Mouse (Mus musculus) midbrain, embryonic 12.5 days (tissue): ENCODE measurements around the gene Utp3. TPM values are rescaled to one million over a fixed set of nuclear protein-coding genes. Genes with fewer than 3 reads are reported as not detected.

ENCODE experiments used
- ATAC-seq: fragments of 200-750 bp; cut with Nextera tagmentation; 2 replicates; pipeline ENCODE4 v1.8.0; 2017; ENCODE audit warnings: low read depth, moderate TSS enrichment, moderate library complexity; ENCODE audit not compliant: low FRiP score
- H3K27ac ChIP-seq: fragments of 300-500 bp; sonication (generic); replicated peaks from 2 replicates; pipeline ENCODE4 v1.5.1; 2016; ENCODE audit warnings: mild to moderate bottlenecking
- H3K27me3 ChIP-seq: fragments of 300-500 bp; sonication (generic); 2 replicates; pipeline ENCODE4 v1.6.1; 2016; ENCODE audit warnings: mild to moderate bottlenecking
- H3K36me3 ChIP-seq: fragments of 300-500 bp; sonication (generic); 2 replicates; pipeline ENCODE4 v1.6.1; 2016
- H3K4me1 ChIP-seq: fragments of 300-500 bp; sonication (generic); 2 replicates; pipeline ENCODE4 v1.6.1; 2016
- H3K4me2 ChIP-seq: fragments of 300-500 bp; sonication (generic); replicated peaks from 2 replicates; pipeline ENCODE4 v1.6.1; 2016; ENCODE audit warnings: mild to moderate bottlenecking, moderate library complexity
- H3K4me3 ChIP-seq: fragments of 300-500 bp; sonication (generic); 2 replicates; pipeline ENCODE4 v1.5.1; 2016; ENCODE audit warnings: mild to moderate bottlenecking
- H3K9ac ChIP-seq: fragments of 300-500 bp; sonication (generic); replicated peaks from 2 replicates; pipeline ENCODE4 v1.6.1; 2016; ENCODE audit warnings: mild to moderate bottlenecking, moderate library complexity
- H3K9me3 ChIP-seq: fragments of 300-500 bp; sonication (generic); 2 replicates; pipeline ENCODE4 v1.6.1; 2016; ENCODE audit warnings: mild to moderate bottlenecking
- WGBS: fragments of 180-500 bp; shearing (Covaris S2); methylation state at CpG from one replicate; pipeline ENCODE4 v1.1.7; 2016; 5-methylcytosine and 5-hydroxymethylcytosine counted together
- polyA plus RNA-seq: library from polyadenylated mRNA; unstranded; fragments of >200 nt; fragmentation: Nextera tagmentation; extraction: Ambion mirVana; gene quantifications from 2 replicates; pipeline ENCODE4 v1.2.1, GENCODE M21; 2016

Utp3 gene
- polyA plus RNA-seq, 1 experiment from 2014 or later: 59.1 TPM

DNA sequence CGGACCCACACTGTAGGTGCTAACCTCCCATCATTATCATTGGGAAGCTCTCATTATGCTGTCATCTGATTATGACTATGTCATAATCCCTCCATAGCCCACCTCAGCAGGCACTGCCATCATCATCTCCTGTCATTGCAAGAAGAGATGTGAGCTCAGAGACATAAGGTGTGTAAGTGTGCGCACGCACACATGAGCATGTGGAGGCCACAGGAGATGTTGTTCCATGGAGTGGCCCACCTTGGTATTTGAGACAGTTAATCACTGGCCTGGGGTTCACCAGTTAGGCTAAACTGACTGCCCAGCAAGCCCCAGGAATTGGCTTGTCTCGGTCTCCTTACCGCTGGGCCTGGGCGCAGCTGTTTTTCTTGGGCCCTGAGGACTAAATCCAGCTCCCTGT lies 27.1 kb downstream of the Utp3 start:
- WGBS: 95% methylated on average over 6 of the region's 6 CpGs
- Histone ChIP-seq H3K9me3 (no peaks in the 10 kb centered on the region), H3K36me3 (no peaks in the 10 kb centered on the region), H3K4me3 (no peak overlapping the region), H3K27ac (no peak overlapping the region), H3K9ac (no peak overlapping the region), H3K4me1 (peaks cover 18% of the 10 kb centered on the region), H3K27me3 (no peaks in the 10 kb centered on the region), H3K4me2 (no peak overlapping the region)
- no peak for ATAC-seq

DNA sequence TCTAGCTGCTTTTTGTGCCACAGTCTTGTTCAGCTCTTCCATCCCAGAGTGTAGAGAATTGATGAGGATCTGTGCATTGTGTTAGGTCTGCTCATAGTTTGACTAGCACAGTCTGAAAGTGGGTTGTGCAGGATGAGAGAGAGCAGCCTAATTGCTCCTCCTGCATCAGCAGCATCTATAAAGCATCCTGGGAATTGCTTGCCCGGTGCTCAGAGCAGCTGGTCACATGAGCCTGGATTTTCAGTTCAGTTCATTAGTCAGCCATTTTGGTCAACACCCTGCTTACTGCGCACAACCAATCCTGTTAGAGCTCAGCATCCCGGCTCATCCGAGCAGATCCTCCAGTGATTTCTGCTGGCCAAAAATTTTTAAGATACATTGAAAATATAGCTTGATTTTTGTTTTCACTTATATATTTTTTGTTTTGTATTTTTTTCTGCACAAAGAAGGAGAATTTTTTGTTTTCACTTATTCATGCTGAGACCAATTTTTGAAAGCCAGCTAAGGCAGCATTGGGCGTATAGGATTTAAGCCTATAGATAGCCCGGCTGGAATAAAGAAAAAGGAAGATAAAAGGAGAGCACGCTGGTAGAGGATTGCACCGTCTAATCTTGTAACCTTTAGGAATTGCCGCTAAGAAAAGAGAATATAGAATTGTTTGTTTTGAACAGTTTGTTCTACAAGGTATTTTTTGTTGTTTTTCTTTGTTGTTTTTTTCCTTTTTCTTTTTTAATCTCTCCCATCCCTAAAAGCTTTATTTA lies 29.2 kb downstream of the Utp3 start:
- H3K36me3 ChIP-seq: no peaks in the 10 kb centered on the region
- peak overlapping the region; percentile 74 for H3K9ac ChIP-seq
- WGBS: 11% methylated on average over 9 of the region's 9 CpGs
- peak overlapping the region; percentile 69 for H3K4me3 ChIP-seq
- H3K4me2 ChIP-seq: peak overlapping the region; percentile 66
- no peaks in the 10 kb centered on the region for H3K9me3 ChIP-seq
- H3K4me1 ChIP-seq: peaks cover 36% of the 10 kb centered on the region
- H3K27ac ChIP-seq: peak overlapping the region; percentile 81
- peak; percentile 95 for ATAC-seq
- H3K27me3 ChIP-seq: no peaks in the 10 kb centered on the region

DNA sequence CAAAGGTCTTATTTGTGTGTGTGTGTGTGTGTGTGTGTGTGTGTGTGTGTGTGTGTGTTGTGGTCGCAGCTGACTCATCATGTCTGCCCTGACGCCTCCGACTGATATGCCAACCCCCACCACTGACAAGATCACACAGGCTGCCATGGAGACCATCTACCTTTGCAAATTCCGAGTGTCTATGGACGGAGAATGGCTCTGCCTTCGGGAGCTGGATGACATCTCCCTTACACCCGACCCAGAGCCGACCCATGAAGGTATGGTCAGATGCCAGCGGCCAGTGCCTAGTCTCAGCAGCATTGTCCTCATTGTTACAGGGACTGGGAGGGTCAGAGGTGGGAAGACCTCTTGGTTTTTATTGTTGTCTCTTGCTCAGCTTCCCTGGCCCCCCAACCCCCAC lies 29.8 kb downstream of the Utp3 start:
- 8% methylated on average over 9 of the region's 9 CpGs for WGBS
- Histone ChIP-seq H3K9me3 (no peaks in the 10 kb centered on the region), H3K27me3 (no peaks in the 10 kb centered on the region), H3K36me3 (no peaks in the 10 kb centered on the region), H3K4me3 (peak overlapping the region; percentile 69), H3K4me1 (peaks cover 40% of the 10 kb centered on the region), H3K4me2 (peak overlapping the region; percentile 66), H3K27ac (peak overlapping the region; percentile 81), H3K9ac (peak overlapping the region; percentile 74)
- ATAC-seq: peak; percentile 52

DNA sequence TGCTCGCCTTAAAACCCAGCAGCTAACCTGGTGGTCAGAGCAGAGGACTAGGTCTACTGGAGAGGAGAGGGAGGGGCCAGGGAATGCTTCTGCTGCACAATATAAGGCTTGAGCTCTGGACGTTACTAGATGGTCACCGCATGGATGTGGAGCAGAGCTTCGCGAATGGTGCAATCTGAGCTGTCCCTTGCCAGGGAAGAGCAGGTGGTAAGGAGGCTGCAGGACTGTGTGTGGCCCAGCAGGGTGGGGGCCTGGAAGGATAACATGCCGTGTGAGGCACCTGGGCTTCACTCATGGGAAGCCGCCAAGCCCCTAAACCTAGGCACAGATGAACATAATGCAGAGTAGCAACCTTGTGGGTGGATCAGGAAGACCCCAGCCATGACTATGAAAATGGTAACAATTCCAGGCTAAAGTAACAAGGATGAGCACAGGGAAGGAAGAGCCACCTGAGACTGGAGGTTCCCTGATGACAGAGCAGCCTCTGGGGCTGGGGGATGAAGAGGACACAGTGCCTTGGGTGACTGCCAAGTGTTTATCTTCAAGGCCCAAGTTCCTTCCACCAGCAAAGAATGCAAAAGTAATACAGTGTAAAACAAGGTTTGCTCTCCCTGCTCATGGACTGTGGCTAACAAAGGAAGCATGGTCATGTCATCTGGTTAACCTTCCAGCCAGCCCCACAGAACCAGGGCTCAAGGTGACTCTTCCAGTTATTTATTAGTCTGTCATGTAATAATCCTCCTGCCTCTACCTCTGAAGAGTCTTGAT lies 32.3 kb downstream of the Utp3 start:
- WGBS: 69% methylated on average over 7 of the region's 7 CpGs
- peak overlapping the region; percentile 64; the same call in 1 of the 2 replicates for H3K27ac ChIP-seq
- peaks cover 12% of the 10 kb centered on the region for H3K36me3 ChIP-seq
- ATAC-seq: no peak
- no peaks in the 10 kb centered on the region for H3K9me3 ChIP-seq
- no peaks in the 10 kb centered on the region for H3K27me3 ChIP-seq
- peak overlapping the region; percentile 69 for H3K4me3 ChIP-seq
- peak overlapping the region; percentile 59; the same call in 1 of the 2 replicates for H3K9ac ChIP-seq
- H3K4me1 ChIP-seq: peaks cover 40% of the 10 kb centered on the region
- peak overlapping the region; percentile 66 for H3K4me2 ChIP-seq

DNA sequence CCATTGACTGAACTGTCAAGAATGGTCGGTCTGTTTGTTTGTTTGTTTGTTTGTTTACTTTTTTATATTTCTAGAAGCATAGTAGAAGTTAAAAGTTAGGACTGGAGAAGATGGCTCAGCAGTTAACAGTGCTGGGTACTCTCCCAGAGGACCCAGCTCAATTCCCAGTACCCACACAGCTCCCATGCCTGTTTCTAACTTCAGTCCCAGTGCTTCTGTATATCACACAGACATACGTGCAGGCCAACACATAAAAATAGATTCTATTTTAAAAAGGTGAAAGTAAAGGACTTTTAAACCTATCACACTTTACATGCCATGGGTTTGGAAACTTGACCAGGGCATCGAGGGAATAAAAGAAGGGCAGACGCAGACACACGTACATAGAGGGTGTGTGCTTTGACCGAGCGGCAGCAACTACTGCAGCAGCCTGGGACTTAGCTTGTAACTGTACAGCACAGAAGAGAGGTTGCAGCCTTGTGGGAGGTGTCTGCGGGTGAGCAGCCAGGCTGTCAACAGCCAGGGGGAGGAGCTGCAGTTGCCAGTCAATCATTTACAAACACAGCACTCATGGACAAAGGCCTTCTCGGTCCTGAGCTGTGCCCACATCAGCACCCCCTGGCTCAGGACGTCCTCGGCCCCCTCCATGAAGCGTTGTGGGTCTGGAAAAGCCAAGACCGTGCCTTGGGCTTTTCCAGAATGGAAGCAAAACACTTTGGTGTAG lies 33.1 kb downstream of the Utp3 start:
- 37% methylated on average over 13 of the region's 13 CpGs for WGBS
- H3K27ac ChIP-seq: peak overlapping the region; percentile 64; the same call in 1 of the 2 replicates
- ATAC-seq: peak; percentile 5; the same call in 1 of the 2 replicates

DNA sequence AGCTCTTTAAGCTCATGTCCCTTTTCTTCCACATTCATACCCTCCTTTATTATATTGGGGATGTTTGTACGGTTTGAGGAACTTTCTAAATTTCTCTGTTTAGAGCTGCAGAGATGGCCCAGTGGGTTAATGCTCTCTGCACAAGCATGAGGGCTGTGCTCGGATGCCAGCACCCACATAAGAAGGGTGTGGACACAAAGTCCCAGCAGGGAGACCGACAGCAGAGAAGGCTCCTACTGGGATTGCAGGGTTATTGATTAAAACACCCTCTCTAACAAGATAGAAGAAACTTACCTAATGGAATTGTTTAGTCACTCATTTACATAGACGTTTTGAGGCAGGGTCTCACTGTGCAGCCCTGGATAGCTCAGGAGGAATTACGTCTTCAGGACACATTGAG lies 34.2 kb downstream of the Utp3 start:
- Histone ChIP-seq H3K9me3 (no peaks in the 10 kb centered on the region), H3K9ac (no peak overlapping the region), H3K27me3 (no peaks in the 10 kb centered on the region), H3K36me3 (peaks cover 22% of the 10 kb centered on the region), H3K4me3 (no peak overlapping the region), H3K4me2 (peak overlapping the region; percentile 25; the same call in 1 of the 2 replicates), H3K4me1 (peaks cover 40% of the 10 kb centered on the region), H3K27ac (no peak overlapping the region)
- WGBS: 52% methylated on average over 5 of the region's 5 CpGs
- ATAC-seq: no peak

More for the DNA sequence above, 33.1 kb downstream of the Utp3 start:
- Histone ChIP-seq H3K4me1 (peaks cover 40% of the 10 kb centered on the region), H3K4me3 (peak overlapping the region; percentile 69), H3K36me3 (peaks cover 14% of the 10 kb centered on the region), H3K9me3 (no peaks in the 10 kb centered on the region), H3K27me3 (no peaks in the 10 kb centered on the region), H3K9ac (peak overlapping the region; percentile 59), H3K4me2 (peak overlapping the region; percentile 66)

DNA sequence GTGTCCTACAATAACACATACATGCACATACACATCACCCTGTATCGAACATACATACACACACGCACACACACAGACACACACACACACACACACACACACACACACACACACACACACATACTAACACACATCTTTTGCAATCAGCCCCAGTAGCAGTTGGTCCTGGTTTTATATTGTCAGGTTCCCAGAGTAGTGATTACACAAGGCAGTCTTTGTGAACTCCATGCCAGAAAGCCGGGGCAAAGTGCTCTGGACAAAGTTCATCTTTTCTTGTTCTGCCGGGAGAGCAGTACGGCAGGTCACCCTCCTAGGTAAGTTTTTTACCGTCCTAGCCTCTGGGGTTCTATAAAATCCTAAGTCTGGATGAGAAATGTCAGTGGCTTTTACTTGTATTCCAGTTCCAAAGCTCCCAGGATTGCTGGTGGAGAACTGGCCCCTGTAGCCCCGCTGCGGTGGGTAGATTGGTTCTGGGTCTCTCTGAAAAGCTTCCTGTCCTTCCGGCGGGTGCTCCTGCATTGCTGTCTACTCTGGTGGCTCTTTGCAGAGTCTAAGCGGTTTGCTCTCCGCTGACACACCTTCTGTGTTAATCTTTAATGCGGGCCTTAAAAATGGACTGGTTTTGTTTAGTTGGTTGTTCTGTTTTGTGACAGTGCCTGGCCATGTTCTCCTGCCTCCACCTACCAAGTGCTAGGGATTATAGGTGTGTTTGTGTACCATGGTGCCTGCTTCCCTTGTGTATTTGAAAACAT lies 39.3 kb downstream of the Utp3 start:
- Histone ChIP-seq H3K4me2 (no peak overlapping the region), H3K9ac (no peak overlapping the region), H3K27ac (no peak overlapping the region), H3K4me1 (peaks cover 3% of the 10 kb centered on the region), H3K9me3 (no peaks in the 10 kb centered on the region), H3K27me3 (no peaks in the 10 kb centered on the region), H3K36me3 (peaks cover 33% of the 10 kb centered on the region), H3K4me3 (no peak overlapping the region)
- ATAC-seq: no peak
- whole genome bisulfite sequencing: 89% methylated on average over 12 of the region's 13 CpGs

DNA sequence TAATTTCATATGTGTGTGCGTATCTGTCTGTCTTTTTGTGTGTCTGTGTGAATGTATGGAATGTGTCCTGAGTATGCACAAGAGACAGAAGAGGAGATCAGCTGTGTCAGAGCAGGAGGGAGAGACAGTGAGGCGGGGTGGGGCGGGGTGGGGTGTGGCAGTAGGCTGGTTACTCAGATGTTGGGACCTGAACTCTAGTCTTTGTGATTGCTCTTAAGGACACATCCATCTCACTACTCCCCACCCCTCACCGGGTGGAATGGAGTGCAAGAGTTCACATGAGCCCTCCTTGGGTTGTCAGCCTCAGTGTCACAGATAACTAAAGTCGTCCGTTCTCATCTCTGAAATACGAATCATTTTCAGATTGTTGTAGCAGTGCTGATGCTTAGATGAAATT lies 39.9 kb downstream of the Utp3 start:
- H3K27ac ChIP-seq: no peak overlapping the region
- H3K4me2 ChIP-seq: no peak overlapping the region
- no peaks in the 10 kb centered on the region for H3K9me3 ChIP-seq
- 93% methylated on average over 7 of the region's 7 CpGs for WGBS
- H3K27me3 ChIP-seq: no peaks in the 10 kb centered on the region
- no peaks in the 10 kb centered on the region for H3K4me1 ChIP-seq
- no peak overlapping the region for H3K9ac ChIP-seq
- no peak for ATAC-seq
- H3K4me3 ChIP-seq: no peak overlapping the region
- H3K36me3 ChIP-seq: peaks cover 37% of the 10 kb centered on the region

DNA sequence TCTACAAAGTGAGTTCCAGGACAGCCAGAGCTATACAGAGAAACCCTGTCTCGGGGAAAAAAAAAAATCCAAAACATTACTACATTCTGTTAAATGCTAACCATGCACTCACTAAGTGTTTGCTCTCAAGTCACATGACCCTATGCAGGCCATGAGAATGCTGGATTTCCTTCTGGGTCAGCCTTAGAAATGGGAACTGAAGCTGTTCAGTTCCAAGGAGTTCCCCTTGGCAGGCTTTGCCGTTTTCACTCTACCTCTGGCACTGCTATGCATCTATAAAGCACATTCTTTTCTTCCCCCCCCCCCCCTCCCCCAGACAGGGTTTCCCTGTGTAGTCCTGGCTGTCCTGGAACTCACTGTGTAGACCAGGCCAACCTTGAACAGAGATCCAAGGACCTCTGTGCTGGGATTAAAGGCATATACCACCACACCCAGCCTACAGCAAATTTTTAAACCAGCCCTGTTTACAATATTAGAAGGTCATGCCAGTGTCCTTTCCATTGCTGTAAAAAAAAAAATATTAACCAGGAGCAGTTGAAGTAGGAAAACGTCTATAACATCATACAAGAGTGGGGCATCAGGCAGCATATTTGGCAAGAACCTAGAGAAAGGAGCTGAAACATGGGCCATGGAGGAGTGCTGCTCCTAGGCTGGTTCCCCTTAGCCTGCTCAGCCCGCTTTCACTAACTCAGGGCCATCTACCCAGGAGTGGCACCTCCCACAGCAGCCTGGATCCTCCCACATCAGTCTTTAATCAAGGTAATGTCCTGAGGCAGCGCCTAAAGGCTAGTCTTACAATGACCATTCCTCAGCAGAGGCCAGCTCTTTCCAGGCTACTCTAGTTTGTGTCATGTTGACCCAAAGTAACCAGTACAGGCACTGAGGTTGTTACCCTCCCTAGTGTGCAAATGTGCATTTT lies 41.5 kb downstream of the Utp3 start:
- no peaks in the 10 kb centered on the region for H3K4me1 ChIP-seq
- no peaks in the 10 kb centered on the region for H3K9me3 ChIP-seq
- H3K27me3 ChIP-seq: no peaks in the 10 kb centered on the region
- H3K4me2 ChIP-seq: no peak overlapping the region
- WGBS: 86% methylated on average over 5 of the region's 5 CpGs
- no peak overlapping the region for H3K27ac ChIP-seq
- no peak overlapping the region for H3K9ac ChIP-seq
- ATAC-seq: no peak
- H3K4me3 ChIP-seq: no peak overlapping the region
- peaks cover 30% of the 10 kb centered on the region for H3K36me3 ChIP-seq

DNA sequence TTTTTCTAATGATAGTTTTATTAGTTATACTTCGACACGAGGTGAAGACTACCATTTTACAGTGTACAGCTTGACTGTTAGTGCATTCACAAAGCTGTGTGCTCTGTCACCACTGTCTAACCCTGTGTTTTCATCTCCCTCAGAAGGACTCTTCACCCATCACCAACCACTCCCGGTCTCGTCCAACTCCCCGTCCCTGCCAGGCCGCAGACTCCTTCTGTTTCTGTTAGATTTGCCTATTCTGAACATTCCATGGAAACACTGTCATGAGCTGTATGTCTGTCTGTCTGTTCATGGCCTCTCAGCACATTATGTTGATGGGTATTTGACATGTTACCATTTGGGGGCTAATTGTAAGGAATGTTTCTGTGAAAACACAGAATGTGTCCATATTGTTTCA lies 44.7 kb downstream of the Utp3 start:
- Histone ChIP-seq H3K4me2 (no peak overlapping the region), H3K4me3 (no peak overlapping the region), H3K27ac (no peak overlapping the region), H3K9ac (no peak overlapping the region), H3K36me3 (peaks cover 12% of the 10 kb centered on the region), H3K27me3 (no peaks in the 10 kb centered on the region), H3K9me3 (no peaks in the 10 kb centered on the region), H3K4me1 (no peaks in the 10 kb centered on the region)
- no peak for ATAC-seq
- 93% methylated on average over 6 of the region's 6 CpGs for WGBS

DNA sequence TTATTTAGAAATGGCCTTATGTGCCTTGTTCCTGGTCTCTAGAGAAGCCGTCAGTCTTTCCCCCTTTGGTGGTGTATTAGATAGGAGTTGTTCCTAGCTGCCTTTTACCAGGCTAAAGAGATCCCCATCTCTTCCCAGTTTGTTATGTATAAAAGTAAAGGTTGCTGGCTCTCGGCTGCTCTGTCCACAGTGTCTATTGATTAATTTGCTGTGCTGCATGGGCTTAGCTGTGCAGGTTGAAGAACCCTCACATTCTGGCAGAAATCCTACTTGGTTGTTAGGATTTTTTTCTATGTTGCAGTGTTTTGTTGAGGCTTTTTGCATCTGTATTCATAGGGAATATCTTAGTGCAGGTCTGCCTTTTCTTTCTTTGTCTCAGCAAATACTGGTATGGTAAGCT lies 47.8 kb downstream of the Utp3 start:
- Histone ChIP-seq H3K9ac (no peak overlapping the region), H3K4me3 (no peak overlapping the region), H3K4me1 (no peaks in the 10 kb centered on the region), H3K4me2 (no peak overlapping the region), H3K9me3 (no peaks in the 10 kb centered on the region), H3K27me3 (no peaks in the 10 kb centered on the region), H3K36me3 (peaks cover 15% of the 10 kb centered on the region), H3K27ac (no peak overlapping the region)
- ATAC-seq: no peak
- 82% methylated on average over 2 of the region's 2 CpGs for WGBS
